Mouse (Mus musculus) urinary bladder, postnatal 25 days (tissue): ENCODE measurements around the gene Tm9sf1.

Source experiments
- DNase-seq: peaks from one replicate; pipeline ENCODE4 v3.0.0; 2022; ENCODE audit warnings: low spot score

Tm9sf1 gene

DNA sequence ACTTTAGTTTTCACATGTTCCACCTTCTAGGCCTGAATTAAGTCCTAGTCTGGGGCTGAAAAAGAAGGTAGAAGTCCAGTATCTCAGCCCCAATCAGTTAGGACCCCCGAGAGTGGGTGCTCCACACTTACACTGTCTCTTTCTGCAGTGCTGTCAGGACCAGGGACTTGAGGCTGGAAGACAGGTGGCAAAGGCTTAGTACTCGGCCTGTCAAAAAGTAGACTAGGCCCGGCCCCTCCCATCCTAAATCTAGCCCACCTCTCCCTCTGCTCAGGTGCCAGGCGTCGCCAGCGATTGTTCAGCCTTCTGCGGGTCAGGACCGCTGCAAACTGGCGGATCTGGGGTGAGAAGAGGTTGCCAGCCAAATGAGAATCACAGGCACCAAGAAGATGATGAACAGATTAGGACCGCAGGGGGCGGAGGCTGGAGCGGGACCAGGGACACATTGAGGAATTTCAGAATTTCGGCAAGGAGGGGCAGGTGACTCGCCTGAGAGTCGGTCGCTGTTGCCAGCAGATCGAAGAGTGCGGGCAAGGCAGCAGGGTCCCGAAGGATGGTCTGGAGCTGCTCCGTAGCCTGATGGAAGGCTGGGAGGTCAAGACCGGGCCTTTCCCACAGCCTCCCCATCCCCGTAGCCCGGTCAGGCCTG, 8.6 kb downstream of the Tm9sf1 start:
- peak; percentile 41 for DNase-seq

DNA sequence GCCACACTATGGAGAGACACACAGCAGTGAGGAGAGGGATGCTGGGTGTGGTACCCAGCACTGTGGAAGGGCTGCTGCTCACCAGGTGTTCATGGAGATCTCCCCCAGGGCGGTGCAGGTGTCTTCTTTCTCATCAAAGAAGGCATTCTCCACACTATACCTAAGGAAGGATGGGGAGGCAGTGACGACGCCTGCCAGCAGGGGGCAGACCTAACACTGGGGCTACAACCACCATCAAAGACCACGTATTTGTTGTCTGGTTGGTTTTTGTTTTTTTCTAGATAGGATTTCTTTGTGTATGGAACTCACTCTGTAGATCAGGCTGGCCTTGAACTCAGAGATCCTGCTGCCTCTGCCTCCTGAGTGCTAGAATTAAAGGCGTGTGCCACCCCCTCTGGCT, 14.3 kb downstream of the Tm9sf1 start:
- DNase-seq = peak; percentile 53

GRCm38 (mm10) chr14:55628077-55628827, 15.4 kb downstream of the Tm9sf1 start:
- no peak for DNase-seq

DNA sequence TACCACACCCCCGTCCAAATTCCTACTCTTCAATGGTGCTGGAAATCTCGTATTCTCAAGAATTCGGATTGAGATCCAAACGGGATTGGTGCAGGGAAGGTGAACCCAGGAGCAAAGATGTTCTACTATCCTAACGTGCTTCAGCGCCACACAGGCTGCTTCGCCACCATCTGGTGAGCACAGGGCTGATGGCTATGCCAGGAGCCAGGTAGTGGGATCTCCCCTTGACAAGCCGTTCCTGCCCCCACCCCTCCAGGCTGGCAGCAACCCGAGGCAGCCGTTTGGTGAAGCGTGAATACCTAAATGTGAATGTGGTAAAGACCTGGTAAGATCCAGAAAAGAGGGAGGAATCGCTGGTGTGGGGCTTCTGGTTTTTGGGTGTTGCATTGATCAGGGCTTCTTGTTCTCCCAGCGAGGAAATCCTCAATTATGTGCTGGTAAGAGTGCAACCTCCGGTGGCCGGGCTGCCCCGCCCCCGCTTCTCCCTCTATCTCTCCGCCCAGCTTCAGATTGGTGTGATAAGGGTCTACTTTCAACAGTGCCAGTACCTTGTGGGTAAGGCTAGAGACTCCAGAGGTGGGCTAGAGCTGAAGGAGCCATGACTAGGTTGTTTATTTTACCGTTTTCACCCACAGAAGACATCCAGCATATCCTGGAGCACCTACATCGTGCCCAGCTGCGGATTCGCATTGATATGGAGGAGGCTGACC, 25.0 kb downstream of the Tm9sf1 start:
- no peak for DNase-seq

GRCm38 (mm10) chr14:55617822-55618221, 25.8 kb downstream of the Tm9sf1 start, which contains the start of gene Rec8:
TSS of gene Rec8 (plus strand) at chr14:55618037.
- no peak for DNase-seq

- no peak for DNase-seq
Observed at GRCm38 (mm10) chr14:55616844-55617243, 26.8 kb downstream of the Tm9sf1 start.

- DNase-seq = no peak
Observed at GRCm38 (mm10) chr14:55615876-55616275, 27.7 kb downstream of the Tm9sf1 start.

- DNase-seq = no peak
Observed at GRCm38 (mm10) chr14:55614565-55615178, 28.9 kb downstream of the Tm9sf1 start.

GRCm38 (mm10) chr14:55613346-55613745, 30.3 kb downstream of the Tm9sf1 start:
- no peak for DNase-seq

DNA sequence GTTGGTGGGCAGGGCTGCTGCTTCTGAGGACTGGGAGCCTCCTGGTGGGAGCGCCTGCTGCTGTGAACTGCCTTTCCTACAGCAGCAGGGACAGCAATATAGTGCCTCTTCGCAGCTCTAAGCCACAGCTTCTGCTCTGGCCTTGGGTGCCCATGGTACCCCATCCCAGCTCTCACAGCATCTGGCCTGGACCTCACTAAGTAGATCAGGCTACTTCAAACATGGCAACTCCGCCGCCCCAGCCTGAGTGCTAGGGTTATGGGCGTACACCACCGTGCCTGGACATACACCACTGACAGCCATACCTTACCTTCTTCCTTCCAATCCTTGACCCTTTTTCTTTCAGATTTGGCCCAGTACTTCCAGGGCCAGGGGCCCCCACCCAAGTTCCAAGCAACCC, 35.3 kb downstream of the Tm9sf1 start:
- no peak for DNase-seq

DNA sequence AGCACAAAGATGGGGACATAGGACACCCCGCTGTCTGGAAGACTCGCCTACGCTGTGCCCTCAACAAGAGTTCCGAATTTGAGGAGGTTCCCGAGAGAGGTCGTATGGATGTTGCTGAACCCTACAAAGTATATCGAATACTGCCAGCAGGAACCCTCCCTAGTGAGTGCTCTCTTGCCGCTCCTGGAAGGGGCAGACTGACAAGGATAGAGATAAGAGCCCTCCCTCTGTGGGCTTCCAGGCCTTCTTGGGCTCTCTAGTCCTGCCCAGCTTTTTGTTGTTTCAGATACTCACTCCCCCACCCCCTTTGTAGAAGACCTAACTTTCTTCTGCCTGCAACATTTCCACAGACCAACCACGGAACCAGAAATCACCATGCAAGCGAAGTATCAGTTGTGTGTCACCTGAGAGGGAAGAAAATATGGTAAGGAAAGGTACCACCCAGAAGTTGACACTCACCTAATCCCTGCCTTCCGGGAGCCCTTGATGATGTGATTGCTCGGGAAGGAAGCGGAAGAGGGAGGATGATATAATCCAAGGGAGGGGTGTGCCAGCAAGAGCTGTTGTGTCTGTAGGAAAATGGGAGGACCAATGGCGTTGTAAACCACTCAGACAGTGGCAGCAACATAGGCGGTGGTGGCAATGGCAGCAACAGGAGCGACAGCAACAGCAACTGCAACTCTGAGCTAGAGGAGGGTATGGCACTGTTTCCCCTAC, 37.7 kb downstream of the Tm9sf1 start:
- DNase-seq = no peak

GRCm38 (mm10) chr14:55604823-55605222, 38.8 kb downstream of the Tm9sf1 start:
- DNase-seq = no peak

DNA sequence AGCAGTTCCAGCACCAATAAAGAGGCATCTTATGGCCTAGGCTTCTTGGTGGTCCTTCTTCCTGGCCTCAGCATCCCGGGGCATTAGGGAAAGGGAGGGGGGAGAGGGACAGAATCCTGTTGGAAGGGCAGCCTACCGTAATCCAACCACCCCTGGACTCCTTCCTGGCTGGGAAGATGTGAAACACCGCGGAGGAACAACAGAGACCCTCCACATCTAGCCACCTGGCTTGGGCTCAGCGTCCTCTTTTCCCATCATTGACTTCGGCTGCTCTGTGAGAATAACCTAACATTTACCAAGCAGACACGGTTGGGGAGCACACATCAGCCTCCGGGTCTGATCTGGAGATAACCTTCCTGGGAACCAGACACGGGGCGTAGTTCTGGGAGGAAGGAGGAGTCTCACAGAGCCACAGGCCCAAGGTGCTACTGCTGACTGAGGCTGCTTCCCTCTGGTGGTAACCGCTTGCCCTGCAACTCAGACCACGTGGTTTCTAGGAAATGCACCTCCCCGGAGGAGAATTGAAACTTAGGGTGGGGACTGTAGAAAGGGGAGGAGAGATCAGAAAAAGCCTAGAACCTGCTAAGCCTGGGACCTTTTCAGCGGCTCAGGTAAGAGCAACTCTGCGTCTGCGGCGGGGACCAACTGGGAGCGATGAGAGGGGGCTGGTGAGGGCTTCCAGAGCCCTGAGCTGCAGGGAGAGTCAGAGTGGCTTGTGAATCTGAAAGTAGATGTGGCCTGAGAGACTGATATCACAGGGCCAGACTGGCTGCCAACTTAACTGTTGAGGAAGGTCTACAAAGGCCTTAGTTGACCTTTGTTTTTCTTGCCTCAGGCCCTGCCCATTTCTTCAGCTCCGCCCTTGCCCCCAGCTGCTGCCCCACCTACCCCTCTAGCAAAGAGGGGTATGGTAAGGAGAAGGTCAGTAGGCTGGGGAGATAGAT, 39.7 kb downstream of the Tm9sf1 start:
- DNase-seq = peak; percentile 84

DNA sequence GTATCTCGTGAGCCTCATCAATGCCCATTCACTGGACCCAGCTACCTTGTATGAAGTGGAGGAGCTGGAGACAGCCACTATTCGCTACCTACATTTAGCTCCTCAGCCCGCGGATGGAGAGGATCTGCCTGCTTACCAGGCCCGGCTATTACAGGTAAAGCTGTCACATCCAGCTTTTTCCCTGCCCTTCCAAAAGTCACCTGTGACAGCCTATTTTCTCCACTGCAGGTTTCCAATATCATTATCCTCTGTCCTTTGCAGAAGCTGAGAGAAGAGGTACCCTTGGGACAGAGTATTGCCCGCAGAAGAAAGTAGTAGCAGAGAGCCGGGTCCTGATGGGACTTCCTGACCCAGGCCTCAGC, 40.4 kb downstream of the Tm9sf1 start, which contains the start of gene Irf9:
Gene Irf9, plus strand, starts transcription at position 301 of the 362 bp plus-strand sequence.
- DNase-seq = no peak

DNA sequence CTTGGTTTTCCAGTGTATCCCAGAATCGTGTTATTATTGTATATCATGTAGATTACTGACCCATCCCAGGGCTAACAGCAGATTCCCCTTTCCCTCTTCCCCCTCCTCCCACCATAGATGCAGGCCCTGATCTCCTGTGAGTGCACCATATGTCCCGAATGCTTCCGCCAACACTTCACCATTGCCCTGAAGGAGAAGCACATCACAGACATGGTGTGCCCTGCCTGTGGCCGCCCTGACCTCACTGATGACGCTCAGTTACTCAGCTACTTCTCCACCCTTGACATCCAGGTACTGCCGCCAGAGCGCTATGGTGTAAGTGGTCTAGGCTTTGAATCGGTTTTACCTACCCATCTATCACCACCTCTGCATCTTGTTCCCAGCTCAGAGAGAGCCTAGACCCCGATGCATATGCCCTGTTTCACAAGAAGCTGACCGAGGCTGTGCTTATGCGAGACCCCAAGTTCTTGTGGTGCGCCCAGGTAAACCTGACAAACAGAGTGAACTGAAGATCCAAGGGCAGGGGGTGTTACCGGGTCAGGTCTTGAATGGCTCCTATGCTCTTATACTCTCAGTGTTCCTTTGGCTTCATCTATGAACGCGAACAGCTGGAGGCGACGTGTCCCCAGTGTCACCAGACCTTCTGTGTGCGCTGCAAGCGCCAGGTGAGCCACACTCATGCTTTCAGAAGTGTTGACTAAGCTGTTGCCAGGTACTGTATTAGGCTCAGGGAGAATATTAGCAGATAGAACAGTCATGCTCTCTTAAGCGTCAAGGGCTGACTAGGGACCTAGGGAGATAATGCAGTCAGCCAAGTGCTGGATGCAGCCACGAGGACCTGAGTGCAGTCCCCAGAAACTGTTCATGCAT, 44.9 kb downstream of the Tm9sf1 start:
- DNase-seq = no peak

DNA sequence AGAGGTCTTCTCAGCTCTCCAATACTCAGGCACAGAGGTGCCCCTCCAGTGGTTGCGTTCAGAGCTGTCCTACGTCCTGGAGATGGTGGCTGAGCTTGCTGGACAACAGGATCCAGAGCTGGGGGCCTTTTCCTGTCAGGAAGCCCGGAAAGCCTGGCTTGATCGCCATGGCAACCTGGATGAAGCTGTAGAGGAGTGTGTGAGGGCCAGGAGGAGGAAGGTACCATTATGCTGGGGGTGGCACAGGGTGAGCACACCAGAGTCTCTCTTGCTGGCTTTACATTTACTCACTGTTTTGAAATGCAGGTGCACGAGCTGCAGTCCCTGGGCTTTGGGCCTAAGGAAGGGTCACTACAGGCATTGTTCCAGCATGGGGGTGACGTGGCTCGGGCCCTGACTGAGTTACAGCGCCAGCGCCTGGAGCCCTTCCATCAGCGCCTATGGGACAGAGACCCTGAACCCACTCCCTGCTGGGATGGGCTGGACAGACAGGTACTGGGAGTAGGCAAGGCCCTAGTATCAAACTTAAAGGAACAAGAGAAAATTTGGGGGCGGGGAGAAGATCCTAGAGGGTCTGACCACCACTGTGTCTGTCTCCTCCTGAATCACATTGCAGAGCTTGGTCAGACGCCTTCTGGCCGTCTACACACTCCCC, 47.4 kb downstream of the Tm9sf1 start:
- no peak for DNase-seq

DNA sequence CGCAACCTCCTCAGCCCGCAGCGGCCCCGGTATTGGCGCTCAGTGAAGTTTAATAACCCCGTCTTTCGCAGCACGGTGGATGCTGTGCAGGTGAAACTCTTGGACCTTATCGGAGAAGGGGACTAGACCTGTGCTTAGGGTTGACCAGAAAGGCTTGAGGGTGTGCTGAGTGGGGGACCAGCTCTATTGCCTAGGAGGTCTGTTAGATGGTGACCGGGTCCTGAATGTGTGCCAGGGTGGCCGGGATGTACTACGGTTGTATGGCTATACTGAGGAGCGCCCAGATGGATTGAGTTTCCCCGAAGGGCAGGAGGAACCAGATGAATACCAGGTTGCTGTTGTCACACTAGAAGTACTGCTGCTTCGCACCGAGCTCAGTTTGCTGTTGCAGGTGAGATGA, 51.4 kb downstream of the Tm9sf1 start:
- no peak for DNase-seq

GRCm38 (mm10) chr14:55591331-55591891, 52.2 kb downstream of the Tm9sf1 start, which contains the start of gene Rnf31:
TSS of gene Rnf31 (plus strand) at chr14:55591708.
- peak; percentile 82 for DNase-seq
